In the genomic region with DNA sequence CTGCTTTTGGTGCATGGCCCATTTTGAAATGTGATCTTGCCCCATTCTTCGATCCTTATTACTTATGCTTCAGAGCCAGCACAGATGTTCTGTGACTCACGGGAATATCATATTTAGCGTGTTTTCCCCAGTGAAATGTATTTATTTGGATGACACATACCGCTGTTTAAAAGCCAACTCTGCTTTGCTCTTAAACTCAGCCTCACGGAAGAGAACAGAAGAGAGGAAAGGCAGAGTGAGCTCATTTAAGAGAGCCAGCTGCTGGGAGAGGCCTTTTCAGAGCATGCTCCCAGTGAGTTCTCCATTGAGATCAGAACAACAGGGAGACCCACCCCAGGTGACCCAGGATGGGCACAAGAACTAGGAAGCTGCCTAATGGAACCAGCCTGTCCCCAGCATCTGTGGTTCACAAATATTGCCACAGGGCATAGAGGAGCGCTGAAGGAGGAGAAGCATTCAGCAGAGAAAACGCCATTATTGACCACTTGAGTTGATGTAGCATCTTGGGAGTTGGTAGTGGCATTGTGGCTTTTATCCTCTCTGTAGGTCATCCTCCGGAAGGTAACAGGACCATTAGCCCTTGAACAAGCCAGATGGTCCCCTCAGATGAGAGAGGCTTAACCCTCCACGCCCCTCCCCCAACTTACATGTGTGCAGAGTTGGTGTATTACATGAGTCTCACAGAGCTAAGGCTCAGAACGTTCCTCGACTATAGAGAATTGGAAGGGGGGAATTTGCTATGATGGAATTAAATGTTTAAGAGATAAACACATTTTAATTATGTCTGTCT, we compare ENCODE assay signal across 18 mouse cellular contexts. TPM values are rescaled to one million over a fixed set of nuclear protein-coding genes. Genes with fewer than 3 reads are reported as not detected.
DNase-seq lines count a peak whose midpoint lies in the region; ATAC-seq and TF ChIP-seq lines count a peak whose summit lies in the region.
"Had no signal": no experiment of that assay in that cellular context is flagged by ENCODE, and none has a peak within 500 bp of the region (broad histone marks: within the 10 kb centered on the region; RNA-seq: fewer than 3 reads in every experiment).

No protein-coding gene starts in this region.

- peak; percentile 1 for DNase-seq in forebrain, embryonic 14.5 days (ENCODE audit: low spot score)
- DNase-seq in forebrain, embryonic 11.5 days (ENCODE audit: low spot score): no peak
- DNase-seq in left cerebral cortex, postnatal 4 days: peak; percentile 38
- DNase-seq in left cerebral cortex, adult 11 months (ENCODE audit: low spot score): no peak
- peak; percentile 17 for DNase-seq in brain, embryonic 14.5 days (ENCODE audit: low read depth)
- peak; percentile 70 for DNase-seq in retina, postnatal 1 day
- DNase-seq in yolk sac, embryonic 10.5 days (ENCODE audit: low spot score): no peak
- no peak for DNase-seq in testis, postnatal 10 days (ENCODE audit: low spot score)
- DNase-seq: adrenal gland, adult 8-10 months; forebrain, postnatal 0 days; heart, postnatal 4 days; liver, postnatal 0 days; spleen, adult 18-20 months had no signal

- intact Hi-C loops in left cerebral cortex, postnatal 4 days (cut with DNase I): no loop called here

- no peaks in the 10 kb centered on the region for H3K9me3 ChIP-seq in forebrain, embryonic 14.5 days (replicated peaks; ENCODE audit: control insufficient read depth, low read length)
- no peaks in the 10 kb centered on the region for H3K9me3 ChIP-seq in forebrain, embryonic 11.5 days (ENCODE audit: control insufficient read depth, low read length)

- H3K4me3 ChIP-seq in forebrain, embryonic 14.5 days (ENCODE audit: low read depth, low read length): no peak overlapping the region
- no peak overlapping the region for H3K4me3 ChIP-seq in forebrain, embryonic 11.5 days (ENCODE audit: low read depth, low read length)

- no peak overlapping the region for H3K27ac ChIP-seq in forebrain, embryonic 14.5 days (ENCODE audit: low read depth, low read length)
- no peak overlapping the region for H3K27ac ChIP-seq in forebrain, embryonic 11.5 days (ENCODE audit: low read depth, low read length)
- H3K27ac ChIP-seq: kidney, postnatal 0 days; macrophage had no signal

- no peak for ATAC-seq in forebrain, embryonic 14.5 days
- ATAC-seq in forebrain, embryonic 11.5 days (replicated peaks; ENCODE audit: low FRiP score): no peak
- ATAC-seq: forebrain, postnatal 0 days; liver, postnatal 0 days had no signal

- no peaks in the 10 kb centered on the region for H3K27me3 ChIP-seq in forebrain, embryonic 14.5 days (replicated peaks; ENCODE audit: control insufficient read depth, insufficient read depth, low read length)
- H3K27me3 ChIP-seq in forebrain, embryonic 11.5 days (ENCODE audit: control insufficient read depth, insufficient read depth, low read length): no peaks in the 10 kb centered on the region

- H3K4me2 ChIP-seq in forebrain, embryonic 14.5 days (ENCODE audit: low read length): no peak overlapping the region
- H3K4me2 ChIP-seq in forebrain, embryonic 11.5 days (ENCODE audit: low read depth, low read length, severe bottlenecking): no peak overlapping the region

- no peak for TF ChIP-seq POLR2A in brain, embryonic 14.5 days (IDR thresholded peaks at IDR 0.05; ENCODE audit: borderline replicate concordance, extremely low read depth, insufficient read depth, insufficient read length, poor library complexity, severe bottlenecking)

- no peaks in the 10 kb centered on the region for H3K36me3 ChIP-seq in forebrain, embryonic 14.5 days (ENCODE audit: control insufficient read depth, insufficient read depth, low read length)
- H3K36me3 ChIP-seq in forebrain, embryonic 11.5 days (ENCODE audit: control insufficient read depth, insufficient read depth, low read length): no peaks in the 10 kb centered on the region

- 82% methylated on average over 11 of the region's 11 CpGs for WGBS in forebrain, embryonic 14.5 days
- WGBS in forebrain, embryonic 11.5 days: 87% methylated on average over 11 of the region's 11 CpGs

- H3K9ac ChIP-seq in forebrain, embryonic 14.5 days (ENCODE audit: low read length): no peak overlapping the region
- no peak overlapping the region for H3K9ac ChIP-seq in forebrain, embryonic 11.5 days (ENCODE audit: low read length)
- H3K9ac ChIP-seq: forebrain, postnatal 0 days; liver, postnatal 0 days had no signal

- no peak for TF ChIP-seq CTCF in brain, embryonic 14.5 days (IDR thresholded peaks at IDR 0.05; ENCODE audit: borderline replicate concordance, extremely low read depth, insufficient read depth, insufficient read length)

- 0 out of 2 replicates have a peak, but pooled peaks cover 2% of the 10 kb centered on the region for H3K4me1 ChIP-seq in forebrain, embryonic 14.5 days (ENCODE audit: control insufficient read depth, insufficient read depth, low read length)
- H3K4me1 ChIP-seq in forebrain, embryonic 11.5 days (replicated peaks; ENCODE audit: control insufficient read depth, insufficient read depth, low read length): no peaks in the 10 kb centered on the region

RNA-seq across cellular contexts. Expression of a gene that starts 38.8 kb away (rescaled TPM):
- 1.1 and 1.2 TPM in 2 replicates for polyA plus RNA-seq in forebrain, embryonic 14.5 days (2014; fragmentation: Nextera tagmentation; extraction: Ambion mirVana)
- polyA plus RNA-seq in forebrain, embryonic 11.5 days (2014; fragmentation: Nextera tagmentation; extraction: Ambion mirVana): 0.64 and 1.1 TPM in 2 replicates
- total RNA-seq in left cerebral cortex, postnatal 4 days (2021): 10 to 100 TPM; 18.2 to 19.4 TPM
- 3.7 and 7.3 TPM in 2 replicates for polyA plus RNA-seq in brain, embryonic 14.5 days (2012; rRNA removed)
- total RNA-seq: common myeloid progenitor, adult 5-6 weeks; monocyte, adult 5-6 weeks; neutrophil, adult 5-6 weeks had no signal
- polyA plus RNA-seq: macrophage had no signal

Comparison
In these comparisons a context has a peak if more than half of its experiments do, and no peak if none do; other contexts are left out.
1. DNase-seq: peak in forebrain, embryonic 14.5 days (single experiment), left cerebral cortex, postnatal 4 days (single experiment), brain, embryonic 14.5 days (single experiment) and retina, postnatal 1 day (single experiment); none in forebrain, embryonic 11.5 days (single experiment), left cerebral cortex, adult 11 months (single experiment), yolk sac, embryonic 10.5 days (single experiment) and testis, postnatal 10 days (single experiment).